In the genomic region with DNA sequence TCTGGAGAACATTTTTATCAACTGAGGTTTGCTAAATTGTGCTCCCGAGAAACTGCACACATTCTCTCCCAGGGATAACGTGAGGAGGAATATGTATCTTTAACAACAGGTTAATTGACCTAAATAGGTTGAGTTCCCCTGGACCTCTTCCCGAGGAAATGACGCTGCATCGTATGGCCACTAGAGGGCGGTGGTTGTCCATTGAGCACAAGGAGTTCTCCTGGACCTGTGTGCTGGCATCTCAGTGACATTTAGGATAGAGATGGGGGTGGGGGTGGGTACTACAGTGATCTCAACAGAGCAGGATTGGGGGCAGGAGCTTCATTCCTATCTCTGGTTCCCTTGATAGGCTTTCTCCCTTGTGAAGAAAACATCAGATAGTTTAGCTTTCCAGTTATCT, we compare ENCODE assay signal across 10 mouse cellular contexts. TPM values are rescaled to one million over a fixed set of nuclear protein-coding genes. Genes with fewer than 3 reads are reported as not detected.
DNase-seq lines count a peak whose midpoint lies in the region; ATAC-seq and TF ChIP-seq lines count a peak whose summit lies in the region.
"Had no signal": no experiment of that assay in that cellular context is flagged by ENCODE, and none has a peak within 500 bp of the region (broad histone marks: within the 10 kb centered on the region; RNA-seq: fewer than 3 reads in every experiment).

No protein-coding gene starts in this region.

- no peak overlapping the region for H3K4me3 ChIP-seq in gastrocnemius, adult 2 months
- no peak overlapping the region for H3K4me3 ChIP-seq in liver, embryonic 13.5 days (replicated peaks)
- H3K4me3 ChIP-seq: heart, embryonic 13.5 days; neural tube, embryonic 12.5 days had no signal

- no peaks in the 10 kb centered on the region for H3K36me3 ChIP-seq in liver, embryonic 13.5 days
- H3K36me3 ChIP-seq: heart, embryonic 13.5 days; neural tube, embryonic 12.5 days had no signal

- no peak for ATAC-seq in liver, embryonic 13.5 days (ENCODE audit: low read depth)
- ATAC-seq in granulocyte monocyte progenitor cell, adult 5-6 weeks (replicated peaks; ENCODE audit: poor library complexity, severe bottlenecking): no peak

- no peak overlapping the region for H3K4me2 ChIP-seq in liver, embryonic 13.5 days
- H3K4me2 ChIP-seq: heart, embryonic 13.5 days; neural tube, embryonic 12.5 days had no signal

- no peak overlapping the region for H3K9ac ChIP-seq in liver, embryonic 13.5 days
- H3K9ac ChIP-seq: heart, embryonic 13.5 days; neural tube, embryonic 12.5 days had no signal

- intact Hi-C loops in left cerebral cortex, postnatal 25 days (cut with DNase I): no loop called here
- intact Hi-C loops in gastrocnemius, adult 2 months (cut with DNase I): no loop called here

- H3K4me1 ChIP-seq in liver, embryonic 13.5 days (replicated peaks): no peaks in the 10 kb centered on the region
- H3K4me1 ChIP-seq: heart, embryonic 13.5 days; neural tube, embryonic 12.5 days had no signal

- WGBS in liver, embryonic 13.5 days (ENCODE audit: insufficient replicate concordance): 11% methylated on average over 6 of the region's 6 CpGs

- H3K9me3 ChIP-seq in liver, embryonic 13.5 days (replicated peaks): no peaks in the 10 kb centered on the region
- H3K9me3 ChIP-seq: neural tube, embryonic 12.5 days had no signal

- H3K27me3 ChIP-seq in liver, embryonic 13.5 days: no peaks in the 10 kb centered on the region
- H3K27me3 ChIP-seq: heart, embryonic 13.5 days; neural tube, embryonic 12.5 days had no signal

- peak; percentile 11 to 14 for DNase-seq in left cerebral cortex, postnatal 25 days (ENCODE audit: low spot score in 2 of 2)
- no peak for DNase-seq in left cerebral cortex, adult 8-10 months (ENCODE audit: low spot score in 2 of 2)
- peak; percentile 28 for DNase-seq in MN1 (ENCODE audit: low spot score)
- peak; percentile 6 for DNase-seq in c-Kit-negative CD71-positive TER-119-positive erythroid progenitor cells, embryonic 14.5 days (ENCODE audit: low read depth, low spot score)
- DNase-seq in gastrocnemius, adult 2 months: peak; percentile 55
- peak; percentile 21 for DNase-seq in liver, embryonic 13.5 days
- DNase-seq in right cerebral cortex, postnatal 4 days: peak; percentile 47

- TF ChIP-seq CTCF in gastrocnemius, adult 2 months (IDR thresholded peaks at IDR 0.05): peak; percentile 66

- no peak overlapping the region for H3K27ac ChIP-seq in gastrocnemius, adult 2 months
- H3K27ac ChIP-seq in liver, embryonic 13.5 days: no peak overlapping the region
- H3K27ac ChIP-seq: heart, embryonic 13.5 days; neural tube, embryonic 12.5 days had no signal

RNA-seq across cellular contexts. Expression of a gene that starts 32.3 kb away (rescaled TPM):
- total RNA-seq in left cerebral cortex, postnatal 25 days (2021): 10 to 100 TPM; 21.2 to 21.8 TPM
- 10 to 100 TPM; 20.6 to 23.6 (median 20.8) TPM for total RNA-seq in left cerebral cortex, adult 8-10 months (2022)
- 1 to 10 TPM; 2.1 to 2.4 TPM for total RNA-seq in gastrocnemius, adult 2 months (2021)
- 5.6 and 6.4 TPM in 2 replicates for polyA plus RNA-seq in liver, embryonic 13.5 days (2015; fragmentation: Nextera tagmentation; extraction: Ambion mirVana)
- total RNA-seq in granulocyte monocyte progenitor cell, adult 5-6 weeks (2014; fragmentation: Nextera tagmentation): 16.7 and 21.8 TPM in 2 replicates
- 12.3 and 17.9 TPM in 2 replicates for total RNA-seq in granulocyte monocyte progenitor cell, adult 5-6 weeks (2017)

Comparison
In these comparisons a context has a peak if more than half of its experiments do, and no peak if none do; other contexts are left out.
1. DNase-seq: peak in left cerebral cortex, postnatal 25 days (2 of 2), MN1 (single experiment), c-Kit-negative CD71-positive TER-119-positive erythroid progenitor cells, embryonic 14.5 days (single experiment), gastrocnemius, adult 2 months (single experiment), liver, embryonic 13.5 days (single experiment) and right cerebral cortex, postnatal 4 days (single experiment); none in left cerebral cortex, adult 8-10 months (0 of 2).